In the genomic region with DNA sequence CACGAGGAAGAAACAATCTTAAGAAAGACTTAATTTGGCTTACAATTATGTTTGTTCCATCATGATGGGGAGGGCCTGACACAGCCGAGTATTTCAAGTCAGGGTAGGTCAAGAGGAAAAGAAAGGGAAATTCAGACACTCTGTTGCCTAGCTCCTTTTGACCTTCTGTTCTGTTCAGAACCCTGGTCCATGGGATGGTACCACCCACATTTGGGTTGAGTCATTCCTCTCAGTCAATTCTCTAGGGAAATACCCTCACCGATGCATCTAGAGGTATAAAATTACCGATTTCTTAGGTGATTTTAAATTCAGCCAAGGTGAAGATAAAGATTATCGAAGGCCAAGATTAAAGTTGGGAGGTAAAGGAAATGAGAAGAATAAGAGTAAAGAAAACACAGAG, we compare ENCODE assay signal across 33 mouse cellular contexts.
"Had no signal": no experiment of that assay in that cellular context is flagged by ENCODE, and none has a peak within 500 bp of the region (broad histone marks: within the 10 kb centered on the region; RNA-seq: fewer than 3 reads in every experiment).

No protein-coding gene starts in this region.

- H3K27ac ChIP-seq: heart, embryonic 10.5 days; heart, embryonic 13.5 days; heart, embryonic 15.5 days; hindbrain, embryonic 12.5 days; hindbrain, embryonic 13.5 days; hindbrain, embryonic 14.5 days; hindbrain, embryonic 15.5 days; hindbrain, postnatal 0 days; intestine, embryonic 15.5 days; kidney, embryonic 15.5 days; kidney, postnatal 0 days; layer of hippocampus, adult 2 months; left cerebral cortex, adult 2 months had no signal

- H3K4me2 ChIP-seq: heart, embryonic 11.5 days; heart, embryonic 12.5 days; heart, embryonic 13.5 days; heart, embryonic 15.5 days; hindbrain, embryonic 12.5 days; hindbrain, embryonic 13.5 days; hindbrain, embryonic 14.5 days; hindbrain, embryonic 15.5 days; intestine, embryonic 15.5 days; kidney, embryonic 15.5 days had no signal

- H3K9ac ChIP-seq: heart, embryonic 12.5 days; heart, embryonic 13.5 days; heart, embryonic 15.5 days; hindbrain, embryonic 12.5 days; hindbrain, embryonic 13.5 days; hindbrain, embryonic 14.5 days; hindbrain, embryonic 15.5 days; intestine, embryonic 15.5 days; kidney, embryonic 15.5 days had no signal

- H3K27me3 ChIP-seq: heart, embryonic 12.5 days; heart, embryonic 13.5 days; heart, embryonic 15.5 days; hindbrain, embryonic 12.5 days; hindbrain, embryonic 13.5 days; hindbrain, embryonic 15.5 days; intestine, embryonic 15.5 days; kidney, embryonic 15.5 days had no signal

- H3K4me1 ChIP-seq: hindbrain, embryonic 12.5 days; hindbrain, embryonic 15.5 days; intestine, embryonic 15.5 days had no signal

- ATAC-seq: hindbrain, embryonic 16.5 days; hindbrain, postnatal 0 days; intestine, embryonic 15.5 days; intestine, embryonic 16.5 days; intestine, postnatal 0 days had no signal

- H3K4me3 ChIP-seq: heart, embryonic 10.5 days; heart, embryonic 12.5 days; heart, embryonic 13.5 days; heart, embryonic 15.5 days; hindbrain, embryonic 12.5 days; hindbrain, embryonic 13.5 days; hindbrain, embryonic 15.5 days; intestine, embryonic 15.5 days; kidney, embryonic 15.5 days; layer of hippocampus, adult 2 months; left cerebral cortex, adult 2 months had no signal

- H3K36me3 ChIP-seq: heart, embryonic 10.5 days; heart, embryonic 12.5 days; heart, embryonic 13.5 days; heart, embryonic 15.5 days; hindbrain, embryonic 12.5 days; hindbrain, embryonic 13.5 days; hindbrain, embryonic 15.5 days; intestine, embryonic 15.5 days; kidney, embryonic 15.5 days had no signal

- DNase-seq: heart, postnatal 10 days; heart, postnatal 14 days; heart, postnatal 36 days; heart, postnatal 4 days; kidney, adult 11 months; kidney, adult 18-20 months; kidney, adult 2 months; kidney, adult 8-10 months; kidney, adult 9 months; kidney, postnatal 10 days; kidney, postnatal 14 days; kidney, postnatal 25 days; kidney, postnatal 36 days; kidney, postnatal 4 days; layer of hippocampus, adult 9-11 months had no signal

- H3K9me3 ChIP-seq: heart, embryonic 10.5 days; heart, embryonic 12.5 days; heart, embryonic 13.5 days; heart, embryonic 15.5 days; hindbrain, embryonic 12.5 days; hindbrain, embryonic 13.5 days; hindbrain, embryonic 15.5 days; intestine, embryonic 15.5 days; kidney, embryonic 15.5 days had no signal
